Mouse (Mus musculus) CH12.LX (cell line): ENCODE measurements at regions not wholly inside any gene's neighbourhood (a gene's known extent, or its start where the extent isn't known, plus 50 kb on each side); places are given as distances from the start of the nearest gene placed in this dataset.

Source experiments
- DNase-seq: peaks from one replicate; pipeline ENCODE4 v3.0.0-alpha.2; 2013; ENCODE audit errors: extremely low read depth
- H3K27ac ChIP-seq: 2 replicates; pipeline ENCODE4 v1.5.1; 2012; ENCODE audit warnings: low read depth, mild to moderate bottlenecking, control low read depth, moderate library complexity; ENCODE audit not compliant: insufficient read depth
- H3K27me3 ChIP-seq: replicated peaks from 2 replicates; pipeline ENCODE3; 2012; ENCODE audit warnings: inconsistent platforms
- H3K36me3 ChIP-seq, 2 experiments: replicated peaks in 1 of 2; 2 replicates each; pipeline versions ENCODE3 to v1.6.1; 2012; ENCODE audit warnings: inconsistent platforms in 1 of 2, low read length in 1 of 2, mild to moderate bottlenecking in 1 of 2, mixed read lengths in 1 of 2, moderate library complexity in 1 of 2; ENCODE audit not compliant: control insufficient read depth in 1 of 2, insufficient read depth in 1 of 2
- H3K4me1 ChIP-seq, 2 experiments: 2 replicates each; pipeline ENCODE4 v1.6.1; 2012; ENCODE audit warnings: inconsistent platforms in 1 of 2, moderate library complexity in 1 of 2; ENCODE audit not compliant: insufficient read depth in 2 of 2, control insufficient read depth in 1 of 2
- H3K4me2 ChIP-seq: 2 replicates; pipeline ENCODE4 v1.6.1; 2012; ENCODE audit warnings: low read depth, mild to moderate bottlenecking, control low read depth; ENCODE audit not compliant: poor library complexity, insufficient read depth, severe bottlenecking
- H3K4me3 ChIP-seq, 3 experiments: fragments of 150-350 bp in 1 of 3; sonication (generic) in 1 of 3; replicated peaks in 1 of 3; 2 replicates each; pipeline versions ENCODE3 to v1.5.1; 2011 to 2012; ENCODE audit warnings: low read depth in 2 of 3, low read length in 2 of 3, mild to moderate bottlenecking in 2 of 3, moderate library complexity in 2 of 3, control low read depth in 1 of 3, improper control_type of control experiment in 1 of 3, inconsistent platforms in 1 of 3, mixed read lengths in 1 of 3; ENCODE audit not compliant: poor library complexity in 1 of 3
- H3K79me2 ChIP-seq: replicated peaks from 2 replicates; pipeline ENCODE4 v1.6.1; 2012; ENCODE audit warnings: mild to moderate bottlenecking, moderate library complexity; ENCODE audit not compliant: control insufficient read depth, poor library complexity, insufficient read depth, severe bottlenecking; ENCODE audit errors: extremely low read depth
- H3K9ac ChIP-seq: 2 replicates; pipeline ENCODE4 v1.6.1; 2012; ENCODE audit warnings: low read depth, mild to moderate bottlenecking, control low read depth, moderate library complexity; ENCODE audit not compliant: insufficient read depth
- H3K9me3 ChIP-seq: replicated peaks from 2 replicates; pipeline ENCODE3; 2012; ENCODE audit warnings: low read length, inconsistent platforms, mixed read lengths
- CHD1 ChIP-seq: IDR thresholded peaks from 2 replicates; pipeline ENCODE4 v1.6.1; 2012; ENCODE audit warnings: low read depth, low read length, improper control_type of control experiment, inconsistent platforms
- CTCF ChIP-seq, 2 experiments: IDR thresholded peaks in 1 of 2; conservative IDR thresholded peaks in 1 of 2; 2 replicates each; pipeline ENCODE4 v1.5.1; 2011 to 2012; ENCODE audit warnings: low read depth in 2 of 2, low read length in 2 of 2, improper control_type of control experiment in 1 of 2, inconsistent platforms in 1 of 2, mild to moderate bottlenecking in 1 of 2, moderate library complexity in 1 of 2
- ETS1 ChIP-seq: conservative IDR thresholded peaks from 2 replicates; pipeline ENCODE4 v1.6.1; 2012; ENCODE audit warnings: low read depth, mild to moderate bottlenecking, inconsistent platforms, low read length, improper control_type of control experiment, moderate library complexity
- HCFC1 ChIP-seq: IDR thresholded peaks from 2 replicates; pipeline ENCODE4 v1.6.1; 2012; ENCODE audit warnings: low read depth, mild to moderate bottlenecking, inconsistent platforms, low read length, improper control_type of control experiment
- IRF4 ChIP-seq: IDR thresholded peaks from 2 replicates; pipeline ENCODE4 v1.6.1; 2014; ENCODE audit warnings: low read depth, mild to moderate bottlenecking, inconsistent platforms, low read length, improper control_type of control experiment
- JUN ChIP-seq: IDR thresholded peaks from 2 replicates; pipeline ENCODE4 v1.6.1; 2011; ENCODE audit warnings: low read depth, mild to moderate bottlenecking, low read length, improper control_type of control experiment, moderate library complexity; ENCODE audit not compliant: insufficient read depth
- JUND ChIP-seq: conservative IDR thresholded peaks from 2 replicates; pipeline ENCODE4 v1.6.1; 2011; ENCODE audit warnings: low read depth, low read length, improper control_type of control experiment
- MAFK ChIP-seq: IDR thresholded peaks from 2 replicates; pipeline ENCODE4 v1.6.1; 2011; ENCODE audit warnings: low read length, improper control_type of control experiment; ENCODE audit not compliant: insufficient replicate concordance
- MAX ChIP-seq: IDR thresholded peaks from 2 replicates; pipeline ENCODE4 v1.6.1; 2011; ENCODE audit warnings: low read length, improper control_type of control experiment
- MAZ ChIP-seq: IDR thresholded peaks from 2 replicates; pipeline ENCODE4 v1.6.1; 2012; ENCODE audit warnings: low read depth, mild to moderate bottlenecking, inconsistent platforms, low read length, improper control_type of control experiment, moderate library complexity
- MEF2A ChIP-seq: IDR thresholded peaks from 2 replicates; pipeline ENCODE4 v1.6.1; 2014; ENCODE audit warnings: low read depth, mild to moderate bottlenecking, inconsistent platforms, low read length, improper control_type of control experiment, borderline replicate concordance
- MYC ChIP-seq: IDR thresholded peaks from 2 replicates; pipeline ENCODE4 v1.6.1; 2011; ENCODE audit warnings: low read depth, mild to moderate bottlenecking, improper control_type of control experiment, low read length
- POLR2AphosphoS2 ChIP-seq: IDR thresholded peaks from 2 replicates; pipeline ENCODE4 v1.6.1; 2011; ENCODE audit warnings: low read depth, low read length, improper control_type of control experiment
- RAD21 ChIP-seq: IDR thresholded peaks from 2 replicates; pipeline ENCODE4 v1.6.1; 2011; ENCODE audit warnings: low read depth, mild to moderate bottlenecking, low read length, improper control_type of control experiment, moderate library complexity
- SMC3 ChIP-seq: IDR thresholded peaks from 2 replicates; pipeline ENCODE4 v1.6.1; 2011; ENCODE audit warnings: low read depth, low read length, improper control_type of control experiment
- UBTF ChIP-seq: IDR thresholded peaks from 2 replicates; pipeline ENCODE4 v1.6.1; 2012; ENCODE audit warnings: low read depth, mild to moderate bottlenecking, inconsistent platforms, low read length, improper control_type of control experiment, moderate library complexity
- ZC3H11A ChIP-seq: IDR thresholded peaks from 2 replicates; pipeline ENCODE4 v1.6.1; 2012; ENCODE audit warnings: low read depth, mild to moderate bottlenecking, inconsistent platforms, low read length, improper control_type of control experiment
- ZNF384 ChIP-seq: IDR thresholded peaks from 2 replicates; pipeline ENCODE4 v1.6.1; 2012; ENCODE audit warnings: low read depth, low read length, improper control_type of control experiment, inconsistent platforms
- dilution Hi-C: fragments of 300-500 bp; cut with MboI; formaldehyde crosslinking; loops from 2 replicates; pipeline ENCODE4 v1.14.3; 2020; ENCODE audit warnings: low sequenced_read_pairs; ENCODE audit not compliant: extremely low pct_unique_long_range_greater_than_20kb, extremely low pct_ligation_motif_present
- in situ Hi-C: fragments of 300-500 bp; cut with MboI; formaldehyde crosslinking; loops from 3 replicates; pipeline ENCODE4 v1.14.3; 2019; ENCODE audit warnings: low sequenced_read_pairs, low pct_ligation_motif_present, low pct_unique_long_range_greater_than_20kb, mixed read lengths

GRCm38 (mm10) chr9:63837552-63837951 is 79.8 kb upstream of the Smad3 start:
- Histone ChIP-seq H3K4me3 (no peak overlapping the region), H3K36me3 (no peaks in the 10 kb centered on the region), H3K9me3 (no peaks in the 10 kb centered on the region), H3K9ac (no peak overlapping the region), H3K27me3 (peaks cover 65% of the 10 kb centered on the region), H3K4me1 (no peaks in the 10 kb centered on the region), H3K27ac (no peak overlapping the region), H3K4me2 (no peak overlapping the region), H3K79me2 (no peaks in the 10 kb centered on the region)
- DNase-seq: no peak
- dilution Hi-C loops (no loop called here), in situ Hi-C loops (no loop called here)
- TF ChIP-seq MAZ (no peak), UBTF (no peak), RAD21 (peak; percentile 41), SMC3 (peak; percentile 37), POLR2AphosphoS2 (no peak), JUND (no peak), HCFC1 (no peak), CTCF (conservative IDR thresholded peaks at IDR 0.05 in 1 of 2, IDR thresholded peaks at IDR 0.05 in 1 of 2; ENCODE audit: low read depth in 2 of 2, low read length in 2 of 2) (peak in 1 of 2 experiments; percentile 35; a peak in 2 of 4 replicates), ZC3H11A (no peak), MYC (no peak)

GRCm38 (mm10) chr9:63836565-63837284 is 78.9 kb upstream of the Smad3 start:
- dilution Hi-C loops (no loop called here), in situ Hi-C loops (no loop called here)
- Histone ChIP-seq H3K9me3 (no peaks in the 10 kb centered on the region), H3K79me2 (no peaks in the 10 kb centered on the region), H3K27ac (no peak overlapping the region), H3K36me3 (no peaks in the 10 kb centered on the region), H3K4me1 (no peaks in the 10 kb centered on the region), H3K4me2 (no peak overlapping the region), H3K4me3 (no peak overlapping the region), H3K9ac (no peak overlapping the region), H3K27me3 (peaks cover 60% of the 10 kb centered on the region)
- no peak for TF ChIP-seq MAFK
- TF ChIP-seq JUND: no peak
- TF ChIP-seq ZNF384: no peak
- no peak for TF ChIP-seq MEF2A
- no peak for TF ChIP-seq MAX
- TF ChIP-seq CHD1: no peak
- TF ChIP-seq ETS1: no peak
- TF ChIP-seq CTCF (conservative IDR thresholded peaks at IDR 0.05 in 1 of 2, IDR thresholded peaks at IDR 0.05 in 1 of 2; ENCODE audit: low read depth in 2 of 2, low read length in 2 of 2): no peak
- TF ChIP-seq IRF4: no peak
- TF ChIP-seq JUN: no peak
- no peak for DNase-seq
